Mouse (Mus musculus) midbrain, embryonic 12.5 days (tissue): ENCODE measurements at regions not wholly inside any gene's neighbourhood (a gene's known extent, or its start where the extent isn't known, plus 50 kb on each side); places are given as distances from the start of the nearest gene placed in this dataset.

Experiments
- ATAC-seq: fragments of 200-750 bp; cut with Nextera tagmentation; 2 replicates; pipeline ENCODE4 v1.8.0; 2017; ENCODE audit warnings: low read depth, moderate TSS enrichment, moderate library complexity; ENCODE audit not compliant: low FRiP score
- H3K27ac ChIP-seq: fragments of 300-500 bp; sonication (generic); replicated peaks from 2 replicates; pipeline ENCODE4 v1.5.1; 2016; ENCODE audit warnings: mild to moderate bottlenecking
- H3K27me3 ChIP-seq: fragments of 300-500 bp; sonication (generic); 2 replicates; pipeline ENCODE4 v1.6.1; 2016; ENCODE audit warnings: mild to moderate bottlenecking
- H3K36me3 ChIP-seq: fragments of 300-500 bp; sonication (generic); 2 replicates; pipeline ENCODE4 v1.6.1; 2016
- H3K4me1 ChIP-seq: fragments of 300-500 bp; sonication (generic); 2 replicates; pipeline ENCODE4 v1.6.1; 2016
- H3K4me2 ChIP-seq: fragments of 300-500 bp; sonication (generic); replicated peaks from 2 replicates; pipeline ENCODE4 v1.6.1; 2016; ENCODE audit warnings: mild to moderate bottlenecking, moderate library complexity
- H3K4me3 ChIP-seq: fragments of 300-500 bp; sonication (generic); 2 replicates; pipeline ENCODE4 v1.5.1; 2016; ENCODE audit warnings: mild to moderate bottlenecking
- H3K9ac ChIP-seq: fragments of 300-500 bp; sonication (generic); replicated peaks from 2 replicates; pipeline ENCODE4 v1.6.1; 2016; ENCODE audit warnings: mild to moderate bottlenecking, moderate library complexity
- H3K9me3 ChIP-seq: fragments of 300-500 bp; sonication (generic); 2 replicates; pipeline ENCODE4 v1.6.1; 2016; ENCODE audit warnings: mild to moderate bottlenecking
- WGBS: fragments of 180-500 bp; shearing (Covaris S2); methylation state at CpG from one replicate; pipeline ENCODE4 v1.1.7; 2016; 5-methylcytosine and 5-hydroxymethylcytosine counted together

GRCm38 (mm10) chr4:142439450-142440183 is 200.4 kb upstream of the Kazn start:
- Histone ChIP-seq H3K36me3 (no peaks in the 10 kb centered on the region), H3K4me1 (peaks cover 25% of the 10 kb centered on the region), H3K9me3 (no peaks in the 10 kb centered on the region), H3K9ac (no peak overlapping the region), H3K4me3 (no peak overlapping the region), H3K27ac (no peak overlapping the region), H3K27me3 (peaks cover 9% of the 10 kb centered on the region; the same call in 1 of the 2 replicates), H3K4me2 (no peak overlapping the region)
- ATAC-seq: no peak
- 54% methylated on average over 9 of the region's 9 CpGs for WGBS

- no peaks in the 10 kb centered on the region for H3K9me3 ChIP-seq
- no peaks in the 10 kb centered on the region for H3K36me3 ChIP-seq
- ATAC-seq: no peak
- no peak overlapping the region for H3K4me2 ChIP-seq
- H3K4me3 ChIP-seq: no peak overlapping the region
- H3K9ac ChIP-seq: no peak overlapping the region
- H3K27ac ChIP-seq: no peak overlapping the region
- peaks cover 15% of the 10 kb centered on the region for H3K4me1 ChIP-seq
- WGBS: 82% methylated on average over 3 of the region's 3 CpGs
- no peaks in the 10 kb centered on the region for H3K27me3 ChIP-seq
Measured at GRCm38 (mm10) chr4:142424596-142424995, 185.4 kb upstream of the Kazn start.

GRCm38 (mm10) chr4:142420427-142420826 is 181.2 kb upstream of the Kazn start:
- Histone ChIP-seq H3K4me1 (peaks cover 11% of the 10 kb centered on the region; the same call in 1 of the 2 replicates), H3K27ac (no peak overlapping the region), H3K27me3 (no peaks in the 10 kb centered on the region), H3K9me3 (no peaks in the 10 kb centered on the region), H3K4me2 (no peak overlapping the region), H3K9ac (no peak overlapping the region), H3K36me3 (no peaks in the 10 kb centered on the region), H3K4me3 (no peak overlapping the region)
- WGBS: 67% methylated on average over 7 of the region's 7 CpGs
- ATAC-seq: no peak

DNA sequence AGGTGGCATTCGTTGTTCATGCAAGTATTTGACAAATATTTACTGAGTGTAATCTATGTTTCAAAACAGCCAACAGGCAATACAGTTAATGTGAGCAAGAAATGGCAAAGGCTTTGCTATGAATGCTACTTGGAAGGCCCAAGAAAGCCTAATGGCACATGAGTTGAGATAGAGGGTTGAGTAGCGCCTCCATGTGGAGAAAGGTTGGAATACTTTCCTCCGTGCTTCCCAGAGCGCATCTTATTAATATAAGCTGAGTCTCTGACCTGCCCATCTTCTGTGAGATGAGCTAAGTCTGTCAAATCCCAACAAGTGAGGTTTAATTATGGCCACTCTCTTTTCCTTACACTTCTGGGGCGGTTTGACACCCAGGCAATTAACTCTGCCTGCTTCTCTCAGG is 175.7 kb upstream of the Kazn start:
- Histone ChIP-seq H3K36me3 (no peaks in the 10 kb centered on the region), H3K4me1 (peaks cover 21% of the 10 kb centered on the region), H3K9ac (no peak overlapping the region), H3K27ac (no peak overlapping the region), H3K4me3 (no peak overlapping the region), H3K27me3 (no peaks in the 10 kb centered on the region), H3K9me3 (no peaks in the 10 kb centered on the region), H3K4me2 (no peak overlapping the region)
- WGBS: 68% methylated on average over 5 of the region's 5 CpGs
- ATAC-seq: no peak

- 95% methylated on average over 5 of the region's 5 CpGs for WGBS
Measured at GRCm38 (mm10) chr4:142411792-142412191, 172.6 kb upstream of the Kazn start.

GRCm38 (mm10) chr4:142410596-142411573 is 171.7 kb upstream of the Kazn start:
- Histone ChIP-seq H3K4me1 (peaks cover 37% of the 10 kb centered on the region), H3K27me3 (no peaks in the 10 kb centered on the region), H3K4me2 (no peak overlapping the region), H3K4me3 (no peak overlapping the region), H3K36me3 (no peaks in the 10 kb centered on the region), H3K27ac (no peak overlapping the region), H3K9ac (no peak overlapping the region), H3K9me3 (no peaks in the 10 kb centered on the region)
- WGBS: 82% methylated on average over 26 of the region's 26 CpGs
- no peak for ATAC-seq

More at GRCm38 (mm10) chr4:142411792-142412191, 172.6 kb upstream of the Kazn start:
- H3K4me2 ChIP-seq: no peak overlapping the region
- H3K4me3 ChIP-seq: no peak overlapping the region
- peaks cover 37% of the 10 kb centered on the region for H3K4me1 ChIP-seq
- H3K27me3 ChIP-seq: no peaks in the 10 kb centered on the region
- ATAC-seq: no peak
- H3K36me3 ChIP-seq: no peaks in the 10 kb centered on the region
- H3K9me3 ChIP-seq: no peaks in the 10 kb centered on the region
- no peak overlapping the region for H3K9ac ChIP-seq
- no peak overlapping the region for H3K27ac ChIP-seq

DNA sequence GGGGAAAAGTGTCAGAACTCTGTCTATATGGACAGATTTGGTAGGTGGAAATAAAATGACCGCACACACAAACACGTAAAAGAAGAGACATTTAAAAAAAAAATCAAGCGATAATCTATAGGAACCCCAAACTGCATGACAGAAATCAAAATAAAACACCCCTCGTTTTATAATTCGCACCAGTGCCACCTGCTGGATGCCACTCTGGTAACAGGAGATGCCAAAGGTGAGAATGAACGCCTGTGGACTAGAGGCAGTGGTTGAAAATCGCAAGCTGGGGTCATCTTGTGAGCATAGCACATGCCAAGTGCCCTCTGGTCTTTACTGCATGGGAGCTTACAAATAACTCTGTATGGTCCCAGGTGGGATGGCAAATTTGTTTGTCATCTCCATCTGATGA is 158.7 kb upstream of the Kazn start:
- no peak for ATAC-seq
- peaks cover 7% of the 10 kb centered on the region; the same call in 1 of the 2 replicates for H3K9me3 ChIP-seq
- H3K4me3 ChIP-seq: no peak overlapping the region
- 77% methylated on average over 7 of the region's 7 CpGs for WGBS
- no peak overlapping the region for H3K9ac ChIP-seq
- no peak overlapping the region for H3K4me2 ChIP-seq
- no peaks in the 10 kb centered on the region for H3K4me1 ChIP-seq
- H3K27ac ChIP-seq: no peak overlapping the region
- no peaks in the 10 kb centered on the region for H3K36me3 ChIP-seq
- no peaks in the 10 kb centered on the region for H3K27me3 ChIP-seq

DNA sequence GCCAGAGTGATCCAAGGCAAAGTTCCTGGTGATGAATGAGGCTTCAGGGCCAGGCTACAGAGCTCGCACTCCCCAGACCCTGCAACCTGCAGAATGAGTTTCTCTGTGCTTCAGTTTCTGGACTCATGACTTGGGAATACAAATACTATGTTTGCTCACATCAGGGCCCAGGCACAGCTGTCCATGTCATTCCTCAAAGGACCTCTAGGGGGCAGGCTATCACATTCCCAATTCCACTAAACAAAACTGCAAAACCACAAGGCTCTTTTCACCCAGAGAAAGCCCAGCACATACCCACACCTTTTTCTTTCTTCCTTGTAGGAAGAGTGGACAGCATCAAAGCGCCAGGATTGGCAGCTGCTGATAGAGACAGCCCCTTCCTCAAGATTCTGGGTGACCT is 153.7 kb upstream of the Kazn start:
- ATAC-seq: no peak

DNA sequence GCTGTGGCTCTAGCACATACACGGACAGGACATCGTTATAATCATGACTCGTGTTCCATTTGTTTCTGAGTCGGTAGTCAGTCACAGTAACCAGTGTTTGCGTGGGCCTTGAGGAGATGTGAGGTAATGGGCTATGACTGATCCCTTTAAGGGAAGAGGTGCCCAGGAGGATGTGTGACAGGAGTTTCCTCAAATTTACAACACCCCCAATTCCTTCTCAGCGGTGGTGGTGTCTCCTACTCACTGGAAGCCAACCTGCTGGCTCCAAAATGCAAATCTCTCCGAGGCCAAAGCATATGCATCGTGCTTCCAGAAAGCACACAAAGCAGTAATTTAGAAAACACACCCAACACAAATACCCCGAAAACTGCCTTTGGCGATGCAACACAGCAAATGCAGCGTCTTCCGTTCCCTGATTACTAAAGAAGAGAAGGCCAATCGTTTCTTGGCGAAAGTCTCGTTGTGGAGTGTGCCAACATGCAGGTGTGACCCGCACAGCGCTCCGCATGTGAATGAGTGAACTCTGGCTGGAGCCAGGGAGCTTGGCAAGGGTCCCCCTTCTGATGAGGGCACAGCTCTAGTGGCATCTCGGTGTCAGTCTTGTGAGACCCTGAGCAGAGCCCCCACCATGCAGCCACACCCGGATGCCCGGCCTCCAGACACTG is 151.5 kb upstream of the Kazn start:
- ATAC-seq: no peak

More for the DNA sequence above, 153.7 kb upstream of the Kazn start:
- no peaks in the 10 kb centered on the region for H3K27me3 ChIP-seq
- H3K9me3 ChIP-seq: peaks cover 7% of the 10 kb centered on the region; the same call in 1 of the 2 replicates
- WGBS: 57% methylated on average over 2 of the region's 2 CpGs
- H3K27ac ChIP-seq: no peak overlapping the region
- H3K4me1 ChIP-seq: peaks cover 14% of the 10 kb centered on the region
- no peaks in the 10 kb centered on the region for H3K36me3 ChIP-seq
- no peak overlapping the region for H3K4me2 ChIP-seq
- H3K4me3 ChIP-seq: no peak overlapping the region
- H3K9ac ChIP-seq: no peak overlapping the region

DNA sequence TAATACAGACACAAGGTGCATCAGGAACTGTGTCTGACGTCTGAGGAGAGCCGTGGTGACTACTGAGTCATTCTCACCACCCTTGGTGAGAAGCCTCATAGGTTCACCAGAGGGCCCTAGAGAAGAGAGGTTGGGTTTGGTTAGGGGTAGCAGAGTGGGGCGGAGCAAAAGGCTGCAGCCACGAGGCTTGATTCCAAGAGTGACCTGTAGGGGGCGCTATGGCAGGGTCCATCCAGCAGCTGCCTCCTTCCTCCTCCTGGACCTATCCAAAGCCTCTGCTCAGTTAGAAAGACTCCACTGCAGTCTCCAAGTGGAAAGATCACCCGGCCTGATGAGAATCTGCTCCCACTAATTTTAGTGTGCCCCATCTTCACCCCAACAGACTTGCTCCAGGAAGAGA is 149.3 kb upstream of the Kazn start:
- Histone ChIP-seq H3K4me3 (no peak overlapping the region), H3K4me2 (no peak overlapping the region), H3K27ac (no peak overlapping the region), H3K9me3 (no peaks in the 10 kb centered on the region), H3K9ac (no peak overlapping the region), H3K4me1 (peaks cover 14% of the 10 kb centered on the region), H3K36me3 (no peaks in the 10 kb centered on the region), H3K27me3 (no peaks in the 10 kb centered on the region)
- 75% methylated on average over 6 of the region's 6 CpGs for WGBS
- no peak for ATAC-seq

More for the DNA sequence above, 151.5 kb upstream of the Kazn start:
- Histone ChIP-seq H3K4me2 (no peak overlapping the region), H3K27me3 (no peaks in the 10 kb centered on the region), H3K36me3 (no peaks in the 10 kb centered on the region), H3K9me3 (peaks cover 7% of the 10 kb centered on the region; the same call in 1 of the 2 replicates), H3K4me1 (peaks cover 14% of the 10 kb centered on the region), H3K9ac (no peak overlapping the region), H3K27ac (no peak overlapping the region), H3K4me3 (no peak overlapping the region)
- 84% methylated on average over 21 of the region's 21 CpGs for WGBS

GRCm38 (mm10) chr4:142381168-142381567 is 142.0 kb upstream of the Kazn start:
- Histone ChIP-seq H3K27me3 (no peaks in the 10 kb centered on the region), H3K36me3 (no peaks in the 10 kb centered on the region), H3K9ac (no peak overlapping the region), H3K4me1 (peaks cover 16% of the 10 kb centered on the region), H3K4me2 (no peak overlapping the region), H3K27ac (no peak overlapping the region), H3K4me3 (no peak overlapping the region), H3K9me3 (no peaks in the 10 kb centered on the region)
- WGBS: 87% methylated on average over 7 of the region's 7 CpGs
- ATAC-seq: no peak
